Mouse (Mus musculus) neural tube, embryonic 11.5 days (tissue): ENCODE measurements around the gene Actn4. TPM values are rescaled to one million over a fixed set of nuclear protein-coding genes. Genes with fewer than 3 reads are reported as not detected.
"Not testable (repeated sequence)": the region's sequence is repeated elsewhere in the genome, so short reads cannot be mapped to it uniquely, and the experiment has no call there.

Experiments
- ATAC-seq: fragments of 200-750 bp; cut with Nextera tagmentation; 2 replicates; pipeline ENCODE4 v1.8.0; 2017; ENCODE audit warnings: moderate number of reproducible peaks, mild to moderate bottlenecking, moderate TSS enrichment, moderate library complexity; ENCODE audit not compliant: insufficient read depth, low FRiP score, low TSS enrichment
- DNase-seq: peaks from one replicate; pipeline ENCODE4 v3.0.0-alpha.2; 2015; ENCODE audit warnings: low spot score
- H3K27ac ChIP-seq: fragments of 300-500 bp; sonication (generic); 2 replicates; pipeline ENCODE4 v1.5.1; 2014; ENCODE audit warnings: low read depth, mild to moderate bottlenecking, low read length
- H3K27me3 ChIP-seq: fragments of 300-500 bp; sonication (generic); 2 replicates; pipeline ENCODE4 v1.6.1; 2014; ENCODE audit warnings: mild to moderate bottlenecking, low read length, mixed read lengths; ENCODE audit not compliant: control insufficient read depth, insufficient read depth
- H3K36me3 ChIP-seq: fragments of 300-500 bp; sonication (generic); 2 replicates; pipeline ENCODE4 v1.6.1; 2014; ENCODE audit warnings: mild to moderate bottlenecking, low read length, moderate library complexity, mixed read lengths; ENCODE audit not compliant: control insufficient read depth, insufficient read depth
- H3K4me1 ChIP-seq: fragments of 300-500 bp; sonication (generic); 2 replicates; pipeline ENCODE4 v1.6.1; 2014; ENCODE audit warnings: low read length, mixed read lengths; ENCODE audit not compliant: control insufficient read depth, insufficient read depth
- H3K4me2 ChIP-seq: fragments of 300-500 bp; sonication (generic); 2 replicates; pipeline ENCODE4 v1.6.1; 2014; ENCODE audit warnings: low read depth, mild to moderate bottlenecking, moderate library complexity
- H3K4me3 ChIP-seq: fragments of 300-500 bp; sonication (generic); 2 replicates; pipeline ENCODE4 v1.5.1; 2014; ENCODE audit warnings: low read depth, low read length
- H3K9ac ChIP-seq: fragments of 300-500 bp; sonication (generic); 2 replicates; pipeline ENCODE4 v1.6.1; 2014; ENCODE audit warnings: mild to moderate bottlenecking, low read length
- H3K9me3 ChIP-seq: fragments of 300-500 bp; sonication (generic); 2 replicates; pipeline ENCODE4 v1.6.1; 2016; ENCODE audit warnings: low read length; ENCODE audit not compliant: control insufficient read depth
- WGBS: fragments of 180-500 bp; shearing (Covaris S2); extraction: QIAGEN DNeasy Blood & Tissue Kit; methylation state at CpG from one replicate; pipeline ENCODE4 v1.1.7; 2014; 5-methylcytosine and 5-hydroxymethylcytosine counted together
- polyA plus RNA-seq: library from polyadenylated mRNA; unstranded; fragments of >200 nt; fragmentation: Nextera tagmentation; extraction: Ambion mirVana; gene quantifications from 2 replicates; pipeline ENCODE4 v1.2.1, GENCODE M21; 2014

Actn4 gene
- polyA plus RNA-seq, 1 experiment from 2014 or later: 201 TPM

- no peak overlapping the region for H3K4me3 ChIP-seq
- no peaks in the 10 kb centered on the region for H3K9me3 ChIP-seq
- WGBS: 83% methylated on average over 8 of the region's 8 CpGs
- H3K4me1 ChIP-seq: no peaks in the 10 kb centered on the region
- ATAC-seq: no peak
- H3K9ac ChIP-seq: no peak overlapping the region
- no peak overlapping the region for H3K27ac ChIP-seq
- H3K27me3 ChIP-seq: no peaks in the 10 kb centered on the region
- no peak for DNase-seq
- H3K4me2 ChIP-seq: no peak overlapping the region
- H3K36me3 ChIP-seq: peaks cover 25% of the 10 kb centered on the region
Observed at GRCm38 (mm10) chr7:28973025-28973424, 10.9 kb upstream of the Actn4 start.

GRCm38 (mm10) chr7:28972542-28972985, 10.4 kb upstream of the Actn4 start:
- DNase-seq: peak; percentile 75
- H3K4me1 ChIP-seq: no peaks in the 10 kb centered on the region
- ATAC-seq: no peak
- no peak overlapping the region for H3K27ac ChIP-seq
- H3K36me3 ChIP-seq: peaks cover 22% of the 10 kb centered on the region
- WGBS: 71% methylated on average over 8 of the region's 8 CpGs
- no peak overlapping the region for H3K9ac ChIP-seq
- H3K27me3 ChIP-seq: no peaks in the 10 kb centered on the region
- H3K4me3 ChIP-seq: no peak overlapping the region
- H3K4me2 ChIP-seq: no peak overlapping the region
- no peaks in the 10 kb centered on the region for H3K9me3 ChIP-seq

DNA sequence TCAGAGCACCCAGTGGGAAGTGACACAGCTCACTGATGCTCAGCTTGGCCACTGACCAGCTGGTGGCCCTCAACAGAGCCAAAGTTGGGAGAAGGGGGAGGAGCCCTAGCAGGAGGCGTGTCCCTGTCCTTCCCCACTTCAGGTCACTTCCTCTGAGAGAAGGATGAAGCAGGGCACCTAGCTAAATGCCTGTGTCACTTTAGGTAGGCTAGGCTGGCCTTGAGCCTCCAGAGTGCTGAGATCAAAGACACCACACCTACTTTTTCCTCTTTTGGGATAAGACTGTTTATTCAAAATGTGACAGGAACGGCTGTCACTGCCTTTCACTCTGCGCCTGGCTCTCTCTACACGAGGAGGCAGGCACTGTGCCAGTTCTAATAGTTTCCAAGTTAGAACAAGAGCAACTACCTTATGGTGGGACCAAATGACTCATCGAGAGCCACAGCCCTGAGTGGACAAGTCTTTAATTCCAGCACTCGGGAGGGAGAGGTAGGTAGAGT, 9.7 kb upstream of the Actn4 start:
- no peaks in the 10 kb centered on the region for H3K4me1 ChIP-seq
- no peaks in the 10 kb centered on the region for H3K9me3 ChIP-seq
- no peak overlapping the region for H3K9ac ChIP-seq
- H3K4me2 ChIP-seq: no peak overlapping the region
- H3K4me3 ChIP-seq: no peak overlapping the region
- peaks cover 20% of the 10 kb centered on the region for H3K36me3 ChIP-seq
- no peak for DNase-seq
- WGBS: 95% methylated on average over 6 of the region's 6 CpGs
- no peak for ATAC-seq
- H3K27me3 ChIP-seq: no peaks in the 10 kb centered on the region
- no peak overlapping the region for H3K27ac ChIP-seq

GRCm38 (mm10) chr7:28971029-28971428, 8.9 kb upstream of the Actn4 start:
- H3K36me3 ChIP-seq: peaks cover 16% of the 10 kb centered on the region
- no peaks in the 10 kb centered on the region for H3K27me3 ChIP-seq
- WGBS: 90% methylated on average over 7 of the region's 7 CpGs

DNA sequence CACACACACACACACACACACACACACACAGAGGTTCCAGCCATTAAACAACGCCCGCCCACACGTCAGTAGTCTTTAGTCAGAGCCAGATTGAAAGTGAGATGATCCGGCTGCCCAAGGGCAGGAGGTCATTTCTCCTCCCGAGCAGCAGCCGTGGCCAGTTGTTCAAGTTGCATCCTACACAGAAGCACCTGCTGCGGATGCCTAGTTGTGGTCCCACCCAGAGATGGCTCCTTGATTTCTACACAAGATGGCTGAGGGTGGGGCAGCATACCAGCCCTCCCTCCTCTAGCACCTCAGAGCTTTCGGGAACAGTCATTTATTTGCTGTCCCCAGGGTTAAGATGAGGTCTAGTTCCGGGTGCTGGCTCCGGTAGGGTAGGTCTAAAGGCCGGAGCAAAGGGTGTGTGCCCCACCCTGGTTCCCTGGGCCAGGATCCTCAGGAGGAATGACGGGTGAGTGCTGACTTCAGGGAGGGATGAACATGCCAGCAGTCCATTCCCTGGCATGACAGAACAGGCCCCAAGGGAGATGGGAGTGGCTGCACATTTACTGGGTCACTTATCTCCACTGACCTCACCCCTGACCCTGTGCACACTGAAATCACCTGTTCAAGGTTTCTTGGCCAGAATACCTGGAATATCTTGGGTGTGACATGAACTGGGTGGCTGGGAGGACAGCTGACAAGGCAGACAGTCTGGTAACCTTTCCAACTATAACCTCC, 7.7 kb upstream of the Actn4 start:
- no peaks in the 10 kb centered on the region for H3K4me1 ChIP-seq
- WGBS: 83% methylated on average over 12 of the region's 12 CpGs
- no peak overlapping the region for H3K27ac ChIP-seq
- no peak for DNase-seq
- H3K4me2 ChIP-seq: no peak overlapping the region
- no peak for ATAC-seq
- H3K9me3 ChIP-seq: no peaks in the 10 kb centered on the region
- no peak overlapping the region for H3K4me3 ChIP-seq
- H3K36me3 ChIP-seq: peaks cover 16% of the 10 kb centered on the region
- H3K9ac ChIP-seq: no peak overlapping the region
- no peaks in the 10 kb centered on the region for H3K27me3 ChIP-seq

More at GRCm38 (mm10) chr7:28971029-28971428, 8.9 kb upstream of the Actn4 start:
- DNase-seq: no peak
- Histone ChIP-seq H3K4me3 (no peak overlapping the region), H3K4me1 (no peaks in the 10 kb centered on the region), H3K9me3 (no peaks in the 10 kb centered on the region), H3K27ac (no peak overlapping the region), H3K9ac (no peak overlapping the region), H3K4me2 (no peak overlapping the region)
- ATAC-seq: no peak

DNA sequence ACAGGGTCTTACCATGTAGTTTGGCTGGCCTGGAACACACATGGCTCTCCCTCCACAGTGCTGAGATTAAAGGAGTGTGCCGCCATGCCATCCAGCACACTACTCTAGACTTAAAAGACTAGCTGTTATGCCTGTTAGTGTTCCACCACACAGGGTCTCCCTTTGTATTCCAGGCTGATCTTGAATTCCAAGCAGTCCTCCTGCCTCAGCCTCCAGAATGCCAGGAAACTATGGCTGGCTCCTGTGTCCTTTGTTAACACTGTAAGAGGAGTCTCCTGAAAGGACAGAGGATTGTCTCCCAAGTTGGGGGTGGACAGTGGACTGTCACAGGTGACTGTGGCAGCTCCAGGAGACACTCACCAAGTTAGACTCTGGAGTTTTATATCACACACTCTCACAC, 7.1 kb upstream of the Actn4 start:
- ATAC-seq (no peak), DNase-seq (no peak)
- Histone ChIP-seq H3K36me3 (peaks cover 12% of the 10 kb centered on the region), H3K4me1 (no peaks in the 10 kb centered on the region), H3K27me3 (no peaks in the 10 kb centered on the region), H3K9ac (no peak overlapping the region), H3K27ac (no peak overlapping the region), H3K9me3 (no peaks in the 10 kb centered on the region), H3K4me3 (no peak overlapping the region), H3K4me2 (no peak overlapping the region)
- 86% methylated on average over 1 of the region's 1 CpGs for WGBS

DNA sequence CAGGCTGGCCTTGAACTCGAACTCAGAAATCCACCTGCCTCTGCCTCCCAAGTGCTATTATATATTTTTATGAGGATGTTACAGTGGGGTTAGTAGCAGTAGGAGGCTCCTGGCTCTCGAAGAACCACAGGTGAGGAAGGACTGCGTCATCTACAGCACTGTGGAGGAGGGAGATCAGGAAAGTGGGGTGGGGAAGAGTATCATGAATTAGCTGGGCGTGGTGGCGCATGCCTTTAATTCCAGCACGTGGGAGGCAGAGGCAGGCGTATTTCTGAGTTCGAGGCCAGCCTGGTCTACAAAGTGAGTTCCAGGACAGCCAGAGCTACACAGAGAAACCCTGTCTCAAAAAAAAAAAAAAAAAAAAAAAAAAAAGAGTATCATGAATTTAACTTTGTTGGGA, 6.0 kb upstream of the Actn4 start:
- not testable (repeated sequence) for ATAC-seq, H3K9ac ChIP-seq, H3K9me3 ChIP-seq, H3K4me3 ChIP-seq, H3K27ac ChIP-seq, H3K4me2 ChIP-seq, H3K27me3 ChIP-seq, H3K4me1 ChIP-seq, H3K36me3 ChIP-seq, DNase-seq
- 95% methylated on average over 8 of the region's 8 CpGs for WGBS

DNA sequence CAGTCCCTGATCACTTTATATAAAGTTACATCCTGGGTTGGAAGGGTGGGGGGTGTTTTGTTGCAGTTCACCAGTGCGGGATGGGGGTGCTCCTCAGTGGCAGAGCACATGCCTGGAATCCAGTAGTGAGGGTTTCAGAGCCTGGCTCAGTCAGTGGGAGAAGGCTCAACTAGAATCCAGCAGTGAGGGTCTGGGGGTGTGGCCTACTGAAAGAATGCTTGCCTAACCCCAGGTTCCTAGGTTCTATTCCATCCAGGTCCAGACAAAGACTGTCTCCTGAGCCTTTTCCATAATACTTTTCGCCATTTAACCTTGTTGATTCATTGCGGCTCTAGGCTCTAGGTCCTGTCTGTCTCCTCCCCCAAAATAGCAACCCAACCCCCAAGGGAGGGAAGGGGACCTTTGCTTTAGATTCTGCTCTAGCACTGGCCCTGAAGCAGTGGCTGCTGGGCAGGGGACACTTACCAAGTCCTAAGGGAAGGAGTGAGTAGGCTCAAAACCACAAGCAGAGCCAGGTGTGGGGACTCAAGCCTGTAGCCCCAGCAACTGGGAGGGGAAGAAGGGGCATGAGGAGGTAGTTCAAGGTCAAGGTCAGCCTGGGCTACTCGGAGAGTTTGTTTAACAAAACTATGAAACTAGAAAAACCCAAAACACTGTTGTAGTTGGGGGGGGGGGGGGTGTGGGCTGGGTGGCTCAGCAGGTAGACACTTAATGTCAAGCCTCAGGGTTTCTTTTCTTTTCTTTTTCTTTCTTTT, 4.8 kb upstream of the Actn4 start:
- Histone ChIP-seq H3K9ac (no peak overlapping the region), H3K4me3 (no peak overlapping the region), H3K27me3 (no peaks in the 10 kb centered on the region), H3K27ac (no peak overlapping the region), H3K4me1 (no peaks in the 10 kb centered on the region), H3K9me3 (no peaks in the 10 kb centered on the region), H3K4me2 (no peak overlapping the region), H3K36me3 (peaks cover 4% of the 10 kb centered on the region; the same call in 1 of the 2 replicates)
- DNase-seq: no peak
- 74% methylated on average over 4 of the region's 4 CpGs for WGBS
- ATAC-seq: no peak
